Mouse (Mus musculus) kidney, adult 2 months (tissue): ENCODE results near the gene Pgm1.

Source experiments
- CTCF ChIP-seq: fragments of 200-500 bp; conservative IDR thresholded peaks from 2 replicates; pipeline ENCODE4 v1.5.1; 2011; ENCODE audit warnings: low read depth, mild to moderate bottlenecking, control low read depth, low read length, moderate library complexity, mixed read lengths; ENCODE audit not compliant: insufficient read depth, insufficient read length
- POLR2A ChIP-seq: fragments of 200-500 bp; IDR thresholded peaks from one replicate; pipeline ENCODE4 v1.6.1; 2011; ENCODE audit warnings: low read depth, low read length, control low read depth

DNA sequence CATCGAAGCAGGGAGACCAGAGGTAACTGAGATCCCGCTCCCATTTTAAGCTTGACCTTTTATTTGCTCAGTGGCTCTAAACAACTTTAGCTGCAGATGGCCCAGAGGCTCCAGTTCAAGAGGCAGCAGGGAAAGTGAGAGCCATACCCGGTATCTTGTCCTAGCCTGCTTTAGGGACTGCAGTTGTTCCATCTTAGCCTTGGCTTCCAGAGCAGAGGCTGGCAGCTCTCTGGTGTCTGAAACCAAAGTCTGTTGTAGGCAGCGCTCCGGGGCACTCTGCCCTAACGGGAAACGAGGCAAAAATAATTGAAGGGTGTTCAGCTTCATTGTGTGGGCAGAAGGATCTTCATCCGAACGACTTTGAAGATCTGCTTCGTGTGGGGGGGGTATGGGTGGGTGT is 26.2 kb downstream of the Pgm1 start:
- TF ChIP-seq POLR2A: no peak
- no peak for TF ChIP-seq CTCF
